Mouse (Mus musculus) hindbrain, embryonic 15.5 days (tissue): ENCODE measurements around the gene Vmn2r100. TPM values are rescaled to one million over a fixed set of nuclear protein-coding genes. Genes with fewer than 3 reads are reported as not detected.

Experiments used
- ATAC-seq: fragments of 200-750 bp; cut with Nextera tagmentation; 2 replicates; pipeline ENCODE4 v1.8.0; 2017; ENCODE audit warnings: low read depth, moderate number of reproducible peaks, moderate TSS enrichment; ENCODE audit not compliant: low FRiP score
- H3K27ac ChIP-seq: fragments of 300-500 bp; sonication (generic); replicated peaks from 2 replicates; pipeline ENCODE4 v1.5.1; 2015; ENCODE audit warnings: mild to moderate bottlenecking, inconsistent platforms
- H3K27me3 ChIP-seq: fragments of 300-500 bp; sonication (generic); 2 replicates; pipeline ENCODE4 v1.6.1; 2015; ENCODE audit warnings: control low read depth, inconsistent platforms
- H3K36me3 ChIP-seq: fragments of 300-500 bp; sonication (generic); 2 replicates; pipeline ENCODE4 v1.6.1; 2015; ENCODE audit warnings: control low read depth, inconsistent platforms
- H3K4me1 ChIP-seq: fragments of 300-500 bp; sonication (generic); replicated peaks from 2 replicates; pipeline ENCODE4 v1.6.1; 2015; ENCODE audit warnings: control low read depth, inconsistent platforms
- H3K4me2 ChIP-seq: fragments of 300-500 bp; sonication (generic); 2 replicates; pipeline ENCODE4 v1.6.1; 2015; ENCODE audit warnings: moderate library complexity, mild to moderate bottlenecking, inconsistent platforms
- H3K4me3 ChIP-seq: fragments of 300-500 bp; sonication (generic); 2 replicates; pipeline ENCODE4 v1.5.1; 2015; ENCODE audit warnings: mild to moderate bottlenecking, inconsistent platforms
- H3K9ac ChIP-seq: fragments of 300-500 bp; sonication (generic); 2 replicates; pipeline ENCODE4 v1.6.1; 2015; ENCODE audit warnings: inconsistent platforms
- H3K9me3 ChIP-seq: fragments of 300-500 bp; sonication (generic); 2 replicates; pipeline ENCODE4 v1.6.1; 2016; ENCODE audit warnings: control low read depth, inconsistent platforms
- polyA plus RNA-seq: library from polyadenylated mRNA; unstranded; fragments of >200 nt; fragmentation: Nextera tagmentation; extraction: Ambion mirVana; gene quantifications from 2 replicates; pipeline ENCODE4 v1.2.1, GENCODE M21; 2015

Vmn2r100 gene
- polyA plus RNA-seq: not detected in 2 replicates

DNA sequence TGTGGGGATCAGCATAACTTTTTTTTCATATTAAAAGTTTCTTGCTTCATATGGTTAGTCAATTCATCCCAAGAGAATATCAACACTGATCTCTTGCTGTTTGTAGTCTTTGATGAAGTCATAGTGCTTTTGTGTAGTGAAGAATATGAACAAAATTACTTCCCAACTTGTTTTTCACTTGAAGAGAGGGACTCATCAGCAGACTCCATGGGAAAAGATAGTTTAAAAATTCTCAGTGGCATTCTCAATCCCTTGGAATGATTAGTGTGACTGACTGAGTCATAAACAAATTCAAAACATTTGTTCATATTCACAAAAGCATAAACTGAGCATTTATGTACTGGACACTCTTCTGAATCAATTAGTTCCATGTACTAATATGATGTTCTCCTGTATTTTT is at the start of gene Vmn2r100:
Gene Vmn2r100, plus strand, starts transcription at position 301 of the 400 bp plus-strand sequence.
- no peak within 1 kb of the TSS for H3K27ac ChIP-seq

DNA sequence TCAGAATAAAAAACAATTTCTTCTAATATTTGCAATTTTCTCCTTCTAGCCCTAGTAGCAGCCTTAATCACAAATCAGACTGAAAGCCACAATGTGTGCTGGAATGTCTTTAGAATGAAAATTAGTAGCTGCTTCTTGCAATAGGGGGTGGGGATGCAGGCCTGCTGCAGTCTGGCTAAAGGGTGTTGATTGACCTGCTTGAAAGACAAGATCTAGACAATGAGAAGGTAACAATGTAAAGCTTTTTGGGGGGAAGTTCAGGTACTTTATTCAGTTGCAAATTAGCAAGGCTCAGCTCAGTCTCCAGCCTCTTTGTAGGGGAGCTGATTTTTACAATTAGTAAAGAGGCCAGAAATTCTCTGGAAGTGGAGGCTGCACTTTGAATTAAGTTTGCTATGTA is 21.7 kb upstream of the Vmn2r100 start:
- H3K9me3 ChIP-seq: peaks cover 6% of the 10 kb centered on the region; the same call in 1 of the 2 replicates
- no peaks in the 10 kb centered on the region for H3K4me1 ChIP-seq
- no peak overlapping the region for H3K9ac ChIP-seq
- no peak overlapping the region for H3K4me3 ChIP-seq
- no peak for ATAC-seq
- no peak overlapping the region for H3K27ac ChIP-seq
- no peaks in the 10 kb centered on the region for H3K36me3 ChIP-seq
- no peaks in the 10 kb centered on the region for H3K27me3 ChIP-seq
- H3K4me2 ChIP-seq: no peak overlapping the region

More for the DNA sequence above, at the start of gene Vmn2r100:
- no peak within 1 kb of the TSS for H3K4me3 ChIP-seq
- no peak within 1 kb of the TSS for H3K9ac ChIP-seq
- no peaks in the 10 kb centered on the region for H3K36me3 ChIP-seq
- H3K4me2 ChIP-seq: no peak within 1 kb of the TSS
- no peaks in the 10 kb centered on the region for H3K27me3 ChIP-seq
- H3K4me1 ChIP-seq: no peaks in the 10 kb centered on the region
- no peak for ATAC-seq
- no peaks in the 10 kb centered on the region for H3K9me3 ChIP-seq

DNA sequence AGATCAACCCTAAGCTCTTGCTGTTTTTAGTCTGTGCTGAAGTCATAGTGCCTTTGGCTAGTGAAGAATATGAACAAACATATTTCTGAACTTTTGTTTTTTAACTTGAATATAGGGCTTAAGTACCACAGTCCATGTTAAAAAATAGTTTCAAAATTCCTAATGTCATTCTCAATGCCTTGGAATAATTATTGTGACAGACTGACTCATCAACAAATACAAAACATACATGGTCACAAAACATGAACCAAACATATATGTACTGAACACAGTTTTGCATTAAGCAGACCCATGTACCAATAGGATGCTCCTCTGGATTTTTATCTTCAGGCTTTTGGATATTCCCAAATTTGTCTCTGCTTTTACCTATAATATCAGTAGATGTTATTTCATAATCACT is 72.4 kb downstream of the Vmn2r100 start, which contains the start of gene Vmn2r101:
Gene Vmn2r101, plus strand, starts transcription at position 301 of the 400 bp plus-strand sequence.
- Histone ChIP-seq H3K36me3 (no peaks in the 10 kb centered on the region), H3K4me3 (no peak within 1 kb of the TSS)

More for the DNA sequence above, 72.4 kb downstream of the Vmn2r100 start, which contains the start of gene Vmn2r101:
- H3K9me3 ChIP-seq: peaks cover 13% of the 10 kb centered on the region
- no peak for ATAC-seq
- no peaks in the 10 kb centered on the region for H3K27me3 ChIP-seq
- no peaks in the 10 kb centered on the region for H3K4me1 ChIP-seq
- H3K27ac ChIP-seq: no peak within 1 kb of the TSS
- no peak within 1 kb of the TSS for H3K9ac ChIP-seq
- H3K4me2 ChIP-seq: no peak within 1 kb of the TSS

Other genes with a start within 250 kb of the Vmn2r100 start
- not detected in 2 replicates for gene Vmn2r99, start 142.8 kb upstream of the Vmn2r100 start, polyA plus RNA-seq
- not detected in 2 replicates for gene Vmn2r101, start 72.5 kb downstream of the Vmn2r100 start, polyA plus RNA-seq
- not detected in 2 replicates for gene Vmn2r102, start 155.6 kb downstream of the Vmn2r100 start, polyA plus RNA-seq